Mouse (Mus musculus): ENCODE measurements around the gene Tmem205.

Gene Tmem205

GRCm38 (mm10) chr9:21944267-21944666 lies 16.9 kb upstream of the Tmem205 start:
- WGBS, result 28% methylated on average over 23 of the region's 23 CpGs

GRCm38 (mm10) chr9:21943638-21944037 lies 16.3 kb upstream of the Tmem205 start:
- WGBS, result 62% methylated on average over 12 of the region's 12 CpGs

GRCm38 (mm10) chr9:21943046-21943445 lies 15.7 kb upstream of the Tmem205 start:
- WGBS, result 78% methylated on average over 12 of the region's 12 CpGs

- 61% methylated on average over 4 of the region's 4 CpGs for WGBS
These were observed 11.0 kb upstream of the Tmem205 start for GRCm38 (mm10) chr9:21938234-21938855.

- 46% methylated on average over 4 of the region's 4 CpGs for WGBS
These were observed 10.4 kb upstream of the Tmem205 start for GRCm38 (mm10) chr9:21937711-21938175.

- WGBS, result 2% methylated on average over 43 of the region's 43 CpGs
These were observed 9.6 kb upstream of the Tmem205 start, which contains the start of gene Plppr2 for GRCm38 (mm10) chr9:21936692-21937570. Gene Plppr2, plus strand, starts transcription at chr9:21937033.

GRCm38 (mm10) chr9:21935466-21936131 lies 8.2 kb upstream of the Tmem205 start:
- 86% methylated on average over 7 of the region's 7 CpGs for WGBS

- WGBS, result 94% methylated on average over 12 of the region's 12 CpGs
These were observed 6.7 kb upstream of the Tmem205 start for GRCm38 (mm10) chr9:21934021-21934420.

GRCm38 (mm10) chr9:21932445-21933137 lies 5.2 kb upstream of the Tmem205 start:
- 62% methylated on average over 12 of the region's 12 CpGs for WGBS

- 67% methylated on average over 2 of the region's 2 CpGs for WGBS
These were observed 4.7 kb upstream of the Tmem205 start for GRCm38 (mm10) chr9:21932006-21932405.

GRCm38 (mm10) chr9:21929208-21929607 lies 1.9 kb upstream of the Tmem205 start:
- 82% methylated on average over 3 of the region's 3 CpGs for WGBS

- 1% methylated on average over 6 of the region's 6 CpGs for WGBS
These were observed 572 bp downstream of the Tmem205 start for GRCm38 (mm10) chr9:21926784-21927183.

GRCm38 (mm10) chr9:21926155-21926554 lies 1.2 kb downstream of the Tmem205 start:
- 82% methylated on average over 6 of the region's 6 CpGs for WGBS

GRCm38 (mm10) chr9:21925506-21925905 lies 1.9 kb downstream of the Tmem205 start:
- 90% methylated on average over 1 of the region's 1 CpGs for WGBS

- WGBS, result 97% methylated on average over 3 of the region's 3 CpGs
These were observed 2.3 kb downstream of the Tmem205 start for GRCm38 (mm10) chr9:21925034-21925433.

- WGBS, result 42% methylated on average over 6 of the region's 6 CpGs
These were observed 3.3 kb downstream of the Tmem205 start for GRCm38 (mm10) chr9:21924099-21924493.

GRCm38 (mm10) chr9:21923490-21924098 lies 3.8 kb downstream of the Tmem205 start:
- WGBS, result 55% methylated on average over 3 of the region's 3 CpGs

GRCm38 (mm10) chr9:21923036-21923435 lies 4.3 kb downstream of the Tmem205 start:
- WGBS, result 94% methylated on average over 4 of the region's 4 CpGs

GRCm38 (mm10) chr9:21918692-21919384 lies 8.5 kb downstream of the Tmem205 start:
- WGBS, result 14% methylated on average over 5 of the region's 5 CpGs

GRCm38 (mm10) chr9:21918035-21918592 lies 9.2 kb downstream of the Tmem205 start, which contains the start of gene Rab3d:
Gene Rab3d, minus strand, starts transcription at chr9:21918192.
- under 1% methylated on average over 36 of the region's 36 CpGs for WGBS

All from cerebral cortex, adult 2 months (tissue).